Mouse (Mus musculus): ENCODE measurements around the gene Ahnak.
"Not testable (repeated sequence)": the region's sequence is repeated elsewhere in the genome, so short reads cannot be mapped to it uniquely, and the experiment has no call there.

DNA sequence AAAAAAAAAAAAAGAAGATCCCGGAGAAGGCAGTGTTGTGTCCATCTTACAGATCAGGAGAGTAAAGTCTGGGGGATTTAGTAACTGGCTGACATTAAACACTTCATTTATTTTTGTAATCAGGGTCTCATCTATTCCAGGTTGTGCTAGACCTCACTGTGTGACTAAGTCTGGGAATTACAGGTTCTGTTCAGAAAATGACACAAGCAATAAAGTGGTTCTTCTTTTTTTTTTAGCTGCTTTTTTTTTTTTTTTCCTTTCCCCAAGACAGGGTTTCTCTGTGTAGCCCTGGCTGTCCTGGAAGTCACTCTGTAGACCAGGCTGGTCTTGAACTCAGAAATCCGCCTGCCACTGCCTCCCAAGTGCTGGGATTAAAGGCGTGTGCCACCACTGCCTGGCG, 62.9 kb downstream of the Ahnak start:
- TF ChIP-seq ZC3H11A (IDR thresholded peaks at IDR 0.05; ENCODE audit: borderline replicate concordance, low read depth, low read length); ZNF384 (IDR thresholded peaks at IDR 0.05; ENCODE audit: low read depth, low read length): not testable (repeated sequence)

Data from ES-E14 (cell line).